Comparison of ENCODE assay signal across 7 mouse cellular contexts in the genomic region with DNA sequence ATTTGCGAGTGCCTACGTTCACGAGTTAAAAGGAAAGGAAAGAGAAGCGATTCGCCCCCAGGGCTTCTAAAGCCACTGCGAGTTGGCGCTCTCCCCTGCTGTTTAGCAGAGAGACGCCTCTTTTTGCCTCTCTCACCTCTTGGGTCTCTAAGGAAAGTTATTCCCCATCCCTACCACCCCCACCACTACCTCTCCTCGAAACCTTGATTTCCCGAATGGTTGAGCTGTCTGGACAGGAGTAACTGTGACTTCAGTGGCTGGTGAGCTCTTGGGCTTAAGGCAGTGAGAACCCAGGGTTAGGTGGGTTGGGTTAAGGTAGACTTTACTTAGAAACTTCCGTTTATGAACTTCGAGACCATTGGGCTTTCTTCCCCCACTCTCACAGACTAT. TPM values are rescaled to one million over a fixed set of nuclear protein-coding genes. Genes with fewer than 3 reads are reported as not detected.
DNase-seq lines count a peak whose midpoint lies in the region; ATAC-seq and TF ChIP-seq lines count a peak whose summit lies in the region.

No protein-coding gene starts in this region.

- H3K36me3 ChIP-seq in thymus, adult 2 months (ENCODE audit: control insufficient read depth, insufficient read depth, low read length), result no peaks in the 10 kb centered on the region
- H3K36me3 ChIP-seq in forebrain, embryonic 11.5 days (ENCODE audit: control insufficient read depth, insufficient read depth, low read length), result peaks cover 2% of the 10 kb centered on the region; the same call in 1 of the 2 replicates
- H3K36me3 ChIP-seq in liver, embryonic 12.5 days, result peaks cover 7% of the 10 kb centered on the region; the same call in 1 of the 2 replicates
- no peaks in the 10 kb centered on the region for H3K36me3 ChIP-seq in stomach, embryonic 16.5 days (ENCODE audit: control insufficient read depth, insufficient read depth, low read length)

- DNase-seq in thymus, adult 2 months, result no peak
- DNase-seq in thymus, postnatal 14 days, result no peak
- DNase-seq in forebrain, embryonic 11.5 days (ENCODE audit: low spot score), result no peak
- no peak for DNase-seq in gastrocnemius, adult 8-10 months (ENCODE audit: low spot score in 2 of 2)
- DNase-seq in embryo, embryonic 10.5 days (ENCODE audit: low spot score), result no peak

- H3K4me3 ChIP-seq in thymus, adult 2 months (ENCODE audit: control insufficient read depth, insufficient read depth, low read length), result peak overlapping the region; percentile 89
- H3K4me3 ChIP-seq in forebrain, embryonic 11.5 days (ENCODE audit: low read depth, low read length), result peak overlapping the region; percentile 88
- peak overlapping the region; percentile 87 for H3K4me3 ChIP-seq in liver, embryonic 12.5 days
- peak overlapping the region; percentile 76 for H3K4me3 ChIP-seq in stomach, embryonic 16.5 days (replicated peaks; ENCODE audit: low read length)

- TF ChIP-seq POLR2A in thymus, adult 2 months (IDR thresholded peaks at IDR 0.05; ENCODE audit: control insufficient read depth, extremely low read depth, insufficient read depth, low read length, poor library complexity), result no peak

- H3K9me3 ChIP-seq in forebrain, embryonic 11.5 days (ENCODE audit: control insufficient read depth, low read length), result no peaks in the 10 kb centered on the region
- H3K9me3 ChIP-seq in liver, embryonic 12.5 days (replicated peaks), result no peaks in the 10 kb centered on the region
- H3K9me3 ChIP-seq in stomach, embryonic 16.5 days (replicated peaks; ENCODE audit: control insufficient read depth, low read length), result no peaks in the 10 kb centered on the region

- WGBS in thymus, adult 2 months, result 0% methylated on average over 12 of the region's 12 CpGs
- WGBS in forebrain, embryonic 11.5 days, result 1% methylated on average over 12 of the region's 12 CpGs
- 0% methylated on average over 12 of the region's 12 CpGs for WGBS in liver, embryonic 12.5 days (ENCODE audit: insufficient replicate concordance)
- under 1% methylated on average over 12 of the region's 12 CpGs for WGBS in stomach, embryonic 16.5 days

- H3K27me3 ChIP-seq in thymus, adult 2 months (ENCODE audit: control insufficient read depth, insufficient read depth, low read length), result no peaks in the 10 kb centered on the region
- H3K27me3 ChIP-seq in forebrain, embryonic 11.5 days (ENCODE audit: control insufficient read depth, insufficient read depth, low read length), result no peaks in the 10 kb centered on the region
- H3K27me3 ChIP-seq in liver, embryonic 12.5 days (replicated peaks), result no peaks in the 10 kb centered on the region
- H3K27me3 ChIP-seq in stomach, embryonic 16.5 days (ENCODE audit: control insufficient read depth, insufficient read depth, low read length), result no peaks in the 10 kb centered on the region

- H3K27ac ChIP-seq in thymus, adult 2 months (ENCODE audit: control insufficient read depth, insufficient read depth, low read length), result peak overlapping the region; percentile 15; the same call in 1 of the 2 replicates
- no peak overlapping the region for H3K27ac ChIP-seq in forebrain, embryonic 11.5 days (ENCODE audit: low read depth, low read length)
- H3K27ac ChIP-seq in liver, embryonic 12.5 days, result peak overlapping the region; percentile 61
- peak overlapping the region; percentile 66 for H3K27ac ChIP-seq in stomach, embryonic 16.5 days (ENCODE audit: low read length)

- ATAC-seq in forebrain, embryonic 11.5 days (replicated peaks; ENCODE audit: low FRiP score), result peak; percentile 42
- peak; percentile 53 for ATAC-seq in liver, embryonic 12.5 days
- peak; percentile 41 for ATAC-seq in stomach, embryonic 16.5 days (ENCODE audit: insufficient read depth, low FRiP score)

- H3K9ac ChIP-seq in forebrain, embryonic 11.5 days (ENCODE audit: low read length), result peak overlapping the region; percentile 83
- H3K9ac ChIP-seq in liver, embryonic 12.5 days, result peak overlapping the region; percentile 84
- peak overlapping the region; percentile 79 for H3K9ac ChIP-seq in stomach, embryonic 16.5 days (ENCODE audit: low read length)

- TF ChIP-seq CTCF in thymus, adult 2 months (IDR thresholded peaks at IDR 0.05; ENCODE audit: borderline replicate concordance, control insufficient read depth, extremely low read depth, insufficient read depth, low read length, poor library complexity), result no peak

- H3K4me2 ChIP-seq in forebrain, embryonic 11.5 days (ENCODE audit: low read depth, low read length, severe bottlenecking), result peak overlapping the region; percentile 82
- peak overlapping the region; percentile 74 for H3K4me2 ChIP-seq in liver, embryonic 12.5 days
- H3K4me2 ChIP-seq in stomach, embryonic 16.5 days (ENCODE audit: low read depth, low read length), result peak overlapping the region; percentile 88

- no peaks in the 10 kb centered on the region for H3K4me1 ChIP-seq in thymus, adult 2 months (replicated peaks; ENCODE audit: control insufficient read depth, insufficient read depth, low read length)
- H3K4me1 ChIP-seq in forebrain, embryonic 11.5 days (replicated peaks; ENCODE audit: control insufficient read depth, insufficient read depth, low read length), result 0 out of 2 replicates have a peak, but pooled peaks cover 2% of the 10 kb centered on the region
- H3K4me1 ChIP-seq in liver, embryonic 12.5 days, result peaks cover 10% of the 10 kb centered on the region
- H3K4me1 ChIP-seq in stomach, embryonic 16.5 days (ENCODE audit: control insufficient read depth, insufficient read depth, low read length), result no peaks in the 10 kb centered on the region

RNA-seq across cellular contexts. Expression of a gene that starts 0.3 kb away (rescaled TPM):
- 11.5 and 13.8 TPM in 2 replicates for polyA plus RNA-seq in thymus, adult 2 months (2012; rRNA removed)
- 129 and 134 TPM in 2 replicates for polyA plus RNA-seq in forebrain, embryonic 11.5 days (2014; fragmentation: Nextera tagmentation; extraction: Ambion mirVana)
- polyA plus RNA-seq in liver, embryonic 12.5 days (2016; fragmentation: Nextera tagmentation; extraction: Ambion mirVana), result 78.8 and 78.9 TPM in 2 replicates
- 104 and 112 TPM in 2 replicates for polyA plus RNA-seq in stomach, embryonic 16.5 days (2015; fragmentation: Nextera tagmentation; extraction: Ambion mirVana)
- total RNA-seq in gastrocnemius, adult 8-10 months (2022), result 10 to 100 TPM; 78.1 to 98.1 (median 90.0) TPM

RNA-seq across cellular contexts. Expression of a gene that starts 0.4 kb away (rescaled TPM):
- polyA plus RNA-seq in thymus, adult 2 months (2012; rRNA removed), result 2.8 and 4.7 TPM in 2 replicates
- polyA plus RNA-seq in forebrain, embryonic 11.5 days (2014; fragmentation: Nextera tagmentation; extraction: Ambion mirVana), result 64.3 and 69.4 TPM in 2 replicates
- 21.4 and 24.8 TPM in 2 replicates for polyA plus RNA-seq in liver, embryonic 12.5 days (2016; fragmentation: Nextera tagmentation; extraction: Ambion mirVana)
- 31.1 and 32.2 TPM in 2 replicates for polyA plus RNA-seq in stomach, embryonic 16.5 days (2015; fragmentation: Nextera tagmentation; extraction: Ambion mirVana)
- total RNA-seq in gastrocnemius, adult 8-10 months (2022), result 10 to 100 TPM in 1 of 4 experiments, 1 to 10 TPM in 3; 8.1 to 10.2 (median 8.9) TPM
